Mouse (Mus musculus) right cerebral cortex, adult 2 months (tissue): ENCODE measurements at regions not wholly inside any gene's neighbourhood (a gene's known extent, or its start where the extent isn't known, plus 50 kb on each side); places are given as distances from the start of the nearest gene placed in this dataset.
"Not testable (repeated sequence)": the region's sequence is repeated elsewhere in the genome, so short reads cannot be mapped to it uniquely, and the experiment has no call there.

Experiments used
- DNase-seq, 2 experiments: peaks; one replicate each; pipeline ENCODE4 v3.0.0; 2021 to 2022; ENCODE audit warnings: low spot score in 2 of 2

- DNase-seq: peak; percentile 26
These were observed 99.3 kb upstream of the Bmp2k start for GRCm38 (mm10) chr5:96898120-96898672.

- DNase-seq: no peak
These were observed 98.8 kb upstream of the Bmp2k start for GRCm38 (mm10) chr5:96898695-96899094.

- peak; percentile 12 to 29 for DNase-seq
These were observed 91.8 kb upstream of the Bmp2k start for GRCm38 (mm10) chr5:96905572-96906271.

GRCm38 (mm10) chr5:96908371-96908770 is 89.1 kb upstream of the Bmp2k start:
- not testable (repeated sequence) for DNase-seq

- DNase-seq: no peak
These were observed 88.3 kb upstream of the Bmp2k start for GRCm38 (mm10) chr5:96909218-96909617.

- DNase-seq: peak in 1 of 2 experiments; percentile 27
These were observed 85.8 kb upstream of the Bmp2k start for GRCm38 (mm10) chr5:96911550-96912253.

- no peak for DNase-seq
These were observed 85.2 kb upstream of the Bmp2k start for GRCm38 (mm10) chr5:96912254-96912635.

- no peak for DNase-seq
These were observed 84.7 kb upstream of the Bmp2k start for GRCm38 (mm10) chr5:96912781-96913180.

- no peak for DNase-seq
These were observed 83.8 kb upstream of the Bmp2k start for GRCm38 (mm10) chr5:96913711-96914110.

- DNase-seq: no peak
These were observed 82.6 kb upstream of the Bmp2k start for GRCm38 (mm10) chr5:96914696-96915404.

- no peak for DNase-seq
These were observed 80.6 kb upstream of the Bmp2k start for GRCm38 (mm10) chr5:96916897-96917296.

- DNase-seq: no peak
These were observed 79.8 kb upstream of the Bmp2k start for GRCm38 (mm10) chr5:96917596-96918258.

- no peak for DNase-seq
These were observed 78.3 kb upstream of the Bmp2k start for GRCm38 (mm10) chr5:96919149-96919548.

- DNase-seq: no peak
These were observed 76.5 kb upstream of the Bmp2k start for GRCm38 (mm10) chr5:96921037-96921436.

GRCm38 (mm10) chr5:96921511-96921910 is 76.0 kb upstream of the Bmp2k start:
- no peak for DNase-seq

GRCm38 (mm10) chr5:96921973-96922715 is 75.3 kb upstream of the Bmp2k start:
- no peak for DNase-seq

GRCm38 (mm10) chr5:96922716-96923076 is 74.8 kb upstream of the Bmp2k start:
- DNase-seq: no peak

GRCm38 (mm10) chr5:96923526-96923925 is 74.0 kb upstream of the Bmp2k start:
- DNase-seq: no peak

- DNase-seq: no peak
These were observed 72.6 kb upstream of the Bmp2k start for GRCm38 (mm10) chr5:96924736-96925429.

GRCm38 (mm10) chr5:96925943-96926342 is 71.5 kb upstream of the Bmp2k start:
- DNase-seq: no peak

- DNase-seq: no peak
These were observed 66.4 kb upstream of the Bmp2k start for GRCm38 (mm10) chr5:96931091-96931490.
